Mouse (Mus musculus) ES-E14 (cell line): ENCODE results near the gene Selenbp1. TPM values are rescaled to one million over a fixed set of nuclear protein-coding genes. Genes with fewer than 3 reads are reported as not detected.
"Not testable (repeated sequence)": the region's sequence is repeated elsewhere in the genome, so short reads cannot be mapped to it uniquely, and the experiment has no call there.

Source experiments
- DNase-seq: peaks from one replicate; pipeline ENCODE4 v3.0.0-alpha.2; 2013; ENCODE audit warnings: low read depth, low spot score
- H3K27ac ChIP-seq: 2 replicates; pipeline ENCODE4 v1.5.1; 2012; ENCODE audit warnings: low read depth, mild to moderate bottlenecking, low read length, moderate library complexity, mixed read lengths; ENCODE audit not compliant: poor library complexity, insufficient read depth, severe bottlenecking
- H3K36me3 ChIP-seq: 2 replicates; pipeline ENCODE4 v1.6.1; 2012; ENCODE audit warnings: mild to moderate bottlenecking, low read length, moderate library complexity, mixed read lengths; ENCODE audit not compliant: control insufficient read depth, poor library complexity, insufficient read depth, severe bottlenecking
- H3K4me1 ChIP-seq, 2 experiments: fragments of 150-350 bp in 1 of 2; sonication (generic) in 1 of 2; 2 replicates each; pipeline ENCODE4 v1.6.1; 2012; ENCODE audit warnings: low read length in 2 of 2, mild to moderate bottlenecking in 1 of 2, mixed read lengths in 1 of 2; ENCODE audit not compliant: control insufficient read depth in 2 of 2, insufficient read depth in 2 of 2, poor library complexity in 1 of 2
- H3K4me3 ChIP-seq, 2 experiments: fragments of 150-350 bp in 1 of 2; sonication (generic) in 1 of 2; 2 replicates each; pipeline ENCODE4 v1.5.1; 2012; ENCODE audit warnings: low read length in 2 of 2, low read depth in 1 of 2, mild to moderate bottlenecking in 1 of 2, mixed read lengths in 1 of 2; ENCODE audit not compliant: insufficient read depth in 1 of 2, poor library complexity in 1 of 2, severe bottlenecking in 1 of 2
- H3K9ac ChIP-seq: 2 replicates; pipeline ENCODE4 v1.6.1; 2012; ENCODE audit warnings: low read depth, mild to moderate bottlenecking, low read length, mixed read lengths; ENCODE audit not compliant: poor library complexity, insufficient read depth, severe bottlenecking
- H3K9me3 ChIP-seq: fragments of 150-350 bp; sonication (generic); 2 replicates; pipeline ENCODE4 v1.6.1; 2012; ENCODE audit warnings: low read depth, mild to moderate bottlenecking, low read length; ENCODE audit not compliant: control insufficient read depth, insufficient read depth
- CHD2 ChIP-seq: IDR thresholded peaks from 2 replicates; pipeline ENCODE4 v1.6.1; 2014; ENCODE audit warnings: mild to moderate bottlenecking, low read depth, low read length, inconsistent platforms
- HCFC1 ChIP-seq: IDR thresholded peaks from 2 replicates; pipeline ENCODE4 v1.6.1; 2012; ENCODE audit warnings: low read length, inconsistent platforms, borderline replicate concordance; ENCODE audit not compliant: insufficient read depth
- MAFK ChIP-seq: IDR thresholded peaks from 2 replicates; pipeline ENCODE4 v1.6.1; 2014; ENCODE audit warnings: mild to moderate bottlenecking, low read depth, low read length, inconsistent platforms; ENCODE audit not compliant: insufficient read depth
- ZC3H11A ChIP-seq: IDR thresholded peaks from 2 replicates; pipeline ENCODE4 v1.6.1; 2012; ENCODE audit warnings: low read depth, mild to moderate bottlenecking, inconsistent platforms, low read length, borderline replicate concordance
- ZNF384 ChIP-seq: IDR thresholded peaks from 2 replicates; pipeline ENCODE4 v1.6.1; 2012; ENCODE audit warnings: low read depth, low read length, inconsistent platforms
- in situ Hi-C, 2 experiments: fragments of 600-800 bp; cut with MboI; formaldehyde crosslinking; loops; one replicate each; pipeline ENCODE4 v1.15.1; 2025; ENCODE audit warnings: low sequenced_read_pairs in 2 of 2, inconsistent platforms in 1 of 2; ENCODE audit not compliant: unreplicated experiment in 2 of 2
- total RNA-seq: library from RNA; depleted of rRNA; stranded (reverse); fragments of 300-350 nt; gene quantifications from 2 replicates; pipeline ENCODE4 v1.2.3, GENCODE M21; 2012

Selenbp1 gene
- total RNA-seq, 1 experiment = 1.5 TPM

DNA sequence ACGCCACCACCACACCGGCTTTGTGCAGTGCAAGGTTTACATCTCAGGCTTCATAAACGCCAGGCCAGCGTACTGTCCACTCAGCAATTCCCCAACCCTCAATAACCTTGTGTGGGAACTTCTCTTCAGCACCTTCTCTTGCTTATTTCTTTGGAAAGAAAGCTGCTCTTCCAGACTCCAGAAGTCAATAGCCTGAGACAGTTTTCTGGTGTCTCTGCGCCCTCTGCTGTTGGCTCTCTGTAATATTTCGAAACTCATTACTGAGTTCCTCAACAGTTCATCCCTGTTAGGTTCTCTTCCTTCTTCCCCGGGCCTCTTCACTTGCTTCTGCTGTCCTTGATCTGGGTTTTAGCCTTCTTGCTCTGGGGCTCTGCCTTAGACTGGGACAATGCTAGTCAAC, 30.1 kb upstream of the Selenbp1 start:
- DNase-seq = no peak
- TF ChIP-seq MAFK = no peak
- no peak for TF ChIP-seq ZNF384
- TF ChIP-seq HCFC1 = no peak
- no peak for TF ChIP-seq CHD2
- peak; percentile 60; the same call in 1 of the 2 replicates for TF ChIP-seq ZC3H11A
- Histone ChIP-seq H3K4me1 (no peaks in the 10 kb centered on the region), H3K36me3 (no peaks in the 10 kb centered on the region), H3K9ac (no peak overlapping the region), H3K4me3 (no peak overlapping the region), H3K27ac (no peak overlapping the region), H3K9me3 (no peaks in the 10 kb centered on the region)
- in situ Hi-C loops = no loop called here

DNA sequence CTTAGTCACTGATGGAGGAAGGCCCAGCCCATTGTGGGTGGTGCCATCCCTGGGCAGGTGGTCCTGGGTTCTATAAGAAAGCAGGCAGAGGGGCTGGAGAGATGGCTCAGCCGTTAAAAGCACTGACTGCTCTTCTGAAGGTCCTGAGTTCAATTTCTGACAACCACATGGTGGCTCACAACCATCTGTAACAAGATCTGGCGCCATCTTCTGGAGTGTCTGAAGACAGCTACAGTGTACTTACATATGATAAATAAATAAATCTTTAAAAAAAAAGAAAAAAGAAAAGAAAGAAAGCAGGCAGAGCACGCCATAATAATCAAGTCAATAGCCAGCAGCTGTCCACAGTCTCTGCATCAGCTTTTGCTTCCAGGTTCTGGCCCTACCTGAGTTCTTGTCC, 28.1 kb upstream of the Selenbp1 start:
- H3K9me3 ChIP-seq, in situ Hi-C loops, H3K36me3 ChIP-seq: not testable (repeated sequence)

DNA sequence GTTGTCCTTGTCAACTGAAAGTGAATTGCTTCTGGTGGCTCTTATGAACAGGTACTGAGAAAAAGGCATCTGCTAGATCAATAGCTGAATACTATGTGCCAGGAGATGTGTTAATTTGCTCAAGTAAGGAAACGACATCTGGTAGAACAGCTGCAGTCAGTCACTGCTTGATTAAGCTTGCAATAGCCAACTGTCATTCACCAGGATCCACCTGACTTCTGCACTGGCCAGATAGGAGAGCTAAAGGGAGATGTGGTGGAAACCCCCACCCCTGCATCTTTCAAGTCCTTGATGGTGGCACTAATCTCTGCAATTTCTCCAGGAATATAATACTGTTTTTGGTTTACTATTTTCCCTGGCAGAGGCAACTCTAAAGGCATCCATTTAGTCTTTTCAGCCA, 26.4 kb upstream of the Selenbp1 start:
- in situ Hi-C loops = no loop called here

More for the DNA sequence above, 28.1 kb upstream of the Selenbp1 start:
- not testable (repeated sequence) for H3K9ac ChIP-seq, H3K4me3 ChIP-seq, H3K27ac ChIP-seq, H3K4me1 ChIP-seq, DNase-seq

DNA sequence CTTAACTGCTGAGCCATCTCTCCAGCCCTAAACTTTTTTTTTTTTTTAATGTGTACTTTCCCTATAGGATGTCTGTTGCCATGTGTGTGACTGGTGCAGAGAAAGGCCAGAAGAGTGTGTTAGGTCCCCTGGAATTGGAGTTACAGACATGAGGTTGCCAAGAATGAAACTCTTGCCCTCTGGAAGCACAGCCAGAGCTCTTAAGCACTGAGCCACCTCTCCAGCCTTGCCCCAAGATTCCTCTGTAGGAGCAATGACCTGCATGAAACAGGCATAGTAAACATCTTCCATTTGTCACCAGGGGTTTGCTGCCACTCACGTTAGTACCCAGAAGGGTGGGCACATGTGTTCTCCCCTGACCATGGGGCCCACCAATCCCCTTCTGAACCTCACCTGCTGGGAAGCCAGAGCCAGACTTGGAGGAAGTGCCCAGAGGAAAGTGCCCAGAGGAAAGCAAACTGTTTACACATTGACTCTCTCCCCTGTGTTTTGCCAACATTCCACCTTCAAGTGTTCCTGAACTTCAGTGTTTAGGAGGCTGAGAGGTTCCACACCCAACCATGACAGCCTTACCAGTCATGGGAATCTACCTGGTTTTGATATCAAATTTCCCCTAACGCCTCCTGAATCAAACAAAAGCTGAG, 21.7 kb upstream of the Selenbp1 start:
- H3K4me3 ChIP-seq = no peak overlapping the region
- H3K27ac ChIP-seq = no peak overlapping the region
- in situ Hi-C loops = no loop called here
- H3K36me3 ChIP-seq = no peaks in the 10 kb centered on the region
- TF ChIP-seq ZNF384 (no peak), MAFK (no peak), CHD2 (no peak), HCFC1 (no peak), ZC3H11A (no peak)
- no peaks in the 10 kb centered on the region for H3K9me3 ChIP-seq
- no peak for DNase-seq
- no peak overlapping the region for H3K9ac ChIP-seq
- H3K4me1 ChIP-seq = no peaks in the 10 kb centered on the region

More for the DNA sequence above, 26.4 kb upstream of the Selenbp1 start:
- Histone ChIP-seq H3K9me3 (no peaks in the 10 kb centered on the region), H3K36me3 (no peaks in the 10 kb centered on the region), H3K4me1 (no peaks in the 10 kb centered on the region), H3K27ac (no peak overlapping the region), H3K4me3 (no peak overlapping the region), H3K9ac (no peak overlapping the region)
- DNase-seq = no peak
- no peak for TF ChIP-seq ZC3H11A
- TF ChIP-seq CHD2 = no peak
- no peak for TF ChIP-seq HCFC1
- TF ChIP-seq ZNF384 = no peak
- TF ChIP-seq MAFK = no peak

DNA sequence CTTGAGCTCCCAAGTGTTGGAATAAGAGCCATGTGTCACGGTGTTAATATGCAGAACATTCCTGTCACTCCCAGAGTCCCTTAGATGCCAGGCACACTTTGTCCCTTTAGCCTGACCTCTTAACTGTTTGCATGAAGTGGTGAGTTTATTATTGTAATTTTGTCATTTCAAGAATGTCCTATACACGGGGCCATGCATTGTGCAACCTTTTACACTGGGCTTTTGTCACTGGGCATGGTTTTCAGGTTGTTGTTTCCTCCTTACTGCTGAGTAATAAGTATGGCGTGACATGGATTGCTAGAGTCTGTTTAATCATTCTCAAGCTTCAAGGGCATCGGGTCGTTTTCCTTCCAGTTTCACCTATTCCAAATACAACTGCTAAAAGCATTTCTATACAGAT, 19.1 kb upstream of the Selenbp1 start:
- no peak for DNase-seq
- Histone ChIP-seq H3K36me3 (no peaks in the 10 kb centered on the region), H3K9me3 (no peaks in the 10 kb centered on the region), H3K4me3 (no peak overlapping the region), H3K4me1 (peaks cover 2 to 8% of the 10 kb centered on the region in 2 experiments; a peak in 3 of 4 replicates), H3K27ac (no peak overlapping the region), H3K9ac (no peak overlapping the region)
- in situ Hi-C loops = no loop called here
- TF ChIP-seq ZNF384 (no peak), CHD2 (no peak), HCFC1 (no peak), ZC3H11A (no peak), MAFK (no peak)
